Mouse (Mus musculus) urinary bladder, postnatal 10 days (tissue): ENCODE measurements around the gene Adora3.
"Not testable (repeated sequence)": the region's sequence is repeated elsewhere in the genome, so short reads cannot be mapped to it uniquely, and the experiment has no call there.

Source experiments
- DNase-seq: peaks from one replicate; pipeline ENCODE4 v3.0.0; 2022; ENCODE audit warnings: low spot score

The Adora3 gene

GRCm38 (mm10) chr3:105904213-105904612, 33.6 kb downstream of the Adora3 start:
- DNase-seq: no peak

DNA sequence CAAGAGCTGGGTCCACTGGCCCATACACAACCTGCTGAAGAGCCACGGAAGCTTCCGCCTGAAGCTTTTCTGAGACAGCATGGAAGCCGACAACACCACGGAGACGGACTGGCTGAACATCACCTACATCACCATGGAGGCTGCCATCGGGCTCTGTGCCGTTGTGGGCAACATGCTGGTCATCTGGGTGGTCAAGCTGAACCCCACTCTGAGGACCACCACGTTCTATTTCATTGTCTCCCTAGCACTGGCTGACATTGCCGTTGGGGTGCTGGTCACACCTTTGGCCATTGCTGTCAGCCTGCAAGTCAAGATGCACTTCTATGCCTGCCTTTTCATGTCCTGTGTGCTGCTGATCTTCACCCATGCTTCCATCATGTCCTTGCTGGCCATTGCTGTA, 34.1 kb downstream of the Adora3 start:
- no peak for DNase-seq

DNA sequence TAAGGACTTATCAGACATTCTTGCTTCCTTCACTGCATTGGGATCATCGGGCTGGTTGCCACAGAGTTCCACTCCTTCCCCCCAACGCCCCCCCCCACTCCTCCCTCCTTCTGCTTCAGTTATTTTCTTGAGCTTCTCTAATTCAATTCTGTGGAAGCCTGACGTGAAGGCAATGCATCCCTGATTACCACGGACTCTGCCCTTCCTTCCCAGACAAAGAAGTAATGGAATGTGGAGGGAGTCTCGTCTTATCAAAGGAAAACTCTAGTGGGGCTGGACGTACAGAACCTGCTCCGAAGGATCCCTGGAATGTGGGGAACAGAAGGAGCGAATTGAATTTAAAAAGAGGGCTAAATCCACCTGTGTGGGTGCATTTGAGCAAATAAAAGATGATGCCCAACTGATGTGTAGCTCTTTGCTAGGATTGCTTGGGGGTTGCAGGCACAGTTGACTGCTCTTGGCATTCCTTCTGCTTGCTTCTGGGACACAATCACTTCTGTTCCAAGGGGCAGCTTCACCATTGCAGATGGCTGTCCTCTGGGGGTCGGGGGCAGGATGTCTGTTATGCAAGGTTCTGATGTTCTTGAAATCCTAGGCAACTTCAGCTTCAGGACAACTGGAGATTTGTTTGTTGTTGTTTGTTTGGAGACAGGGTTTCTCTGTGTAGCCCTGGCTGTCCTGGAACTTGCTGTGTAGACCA, 37.4 kb downstream of the Adora3 start:
- DNase-seq: no peak

- no peak for DNase-seq
Measured at GRCm38 (mm10) chr3:105908976-105909375, 38.3 kb downstream of the Adora3 start.

DNA sequence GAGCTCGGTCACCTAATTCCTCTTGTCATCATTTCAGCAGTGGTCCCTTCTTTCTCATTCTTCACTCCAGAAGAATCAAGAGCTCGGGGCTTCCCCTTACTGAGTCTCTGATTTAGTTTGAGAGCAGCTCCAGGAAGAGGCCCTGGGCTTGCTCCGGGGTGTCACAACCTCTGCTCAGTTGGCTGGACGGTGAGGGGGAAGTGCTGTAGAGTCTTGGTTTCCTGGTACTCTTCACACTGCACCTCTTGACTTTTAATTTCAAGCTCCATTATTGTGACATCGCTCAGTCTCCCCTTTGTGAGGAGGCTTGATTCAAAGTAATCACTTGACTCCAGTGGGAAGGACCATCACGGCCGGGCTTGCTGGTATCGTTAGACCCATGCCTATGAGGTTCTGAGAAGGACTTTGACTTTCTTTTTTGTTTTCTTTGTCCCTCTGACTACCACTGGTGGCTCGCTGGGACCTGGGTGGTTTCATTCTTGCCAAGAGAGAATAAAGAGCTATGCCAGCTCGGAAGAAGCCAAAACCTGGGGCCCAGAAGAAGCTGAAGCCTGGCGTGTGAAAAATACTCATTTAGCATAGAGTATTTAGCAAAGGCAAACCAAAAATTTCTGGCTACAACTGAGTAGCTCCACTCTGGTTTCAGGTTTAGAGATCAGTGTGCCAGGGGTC, 40.0 kb downstream of the Adora3 start:
- no peak for DNase-seq

DNA sequence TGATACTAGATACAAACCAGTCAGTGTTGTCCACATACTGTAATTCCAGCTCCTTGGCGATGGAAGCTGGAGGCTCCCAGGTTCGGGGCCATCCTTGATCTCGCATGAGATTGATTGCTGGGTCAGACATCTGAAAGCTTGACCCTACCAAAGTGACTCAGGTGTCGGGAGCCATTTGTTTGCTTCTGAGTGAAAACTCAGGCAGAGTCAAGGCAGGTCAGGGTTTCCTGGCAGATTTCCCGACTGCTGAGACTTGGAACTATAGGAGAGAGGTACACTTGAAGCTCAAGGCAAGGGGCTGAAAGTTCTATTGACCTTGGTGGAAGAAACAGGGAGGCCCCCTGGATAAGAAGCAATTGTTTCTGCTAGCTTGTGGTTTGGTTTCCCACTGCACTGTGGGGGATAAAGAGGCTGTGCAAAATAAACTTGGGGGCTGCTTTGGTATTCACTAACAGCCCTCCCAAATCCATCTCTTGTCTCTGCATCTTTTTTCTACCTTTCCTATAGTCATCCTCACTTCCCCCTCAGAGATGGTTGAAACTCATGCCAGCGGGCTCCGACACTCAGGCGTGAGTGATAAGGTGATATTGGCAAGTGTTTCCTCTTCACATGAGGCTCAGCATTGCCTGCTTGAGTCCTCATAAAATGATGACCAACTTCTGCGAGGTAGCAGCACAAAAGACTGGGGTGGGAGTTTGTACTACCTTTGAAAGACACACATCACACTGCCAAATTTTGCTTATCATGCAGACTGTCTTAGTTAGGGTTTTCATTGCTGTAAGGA, 41.6 kb downstream of the Adora3 start:
- no peak for DNase-seq

GRCm38 (mm10) chr3:105913839-105914681, 43.4 kb downstream of the Adora3 start:
- DNase-seq: no peak

DNA sequence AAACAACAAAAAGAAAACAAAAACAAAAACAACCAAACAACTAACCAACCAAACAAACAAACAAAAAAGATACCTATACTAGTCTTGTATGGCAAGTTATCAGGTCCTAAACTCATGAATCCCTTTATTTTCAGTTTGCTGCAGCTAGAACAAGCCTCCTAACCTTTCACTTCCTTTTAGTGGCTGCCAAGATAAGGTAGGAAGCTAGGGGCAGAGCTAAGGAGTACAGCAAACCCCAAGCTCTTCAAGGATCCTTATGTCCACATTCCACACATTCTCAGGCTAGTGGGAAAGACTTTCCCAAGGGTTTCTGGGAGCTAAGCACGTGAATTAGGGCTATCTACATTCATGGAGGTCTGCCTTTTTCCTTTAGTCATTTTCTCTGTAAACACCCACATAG, 44.6 kb downstream of the Adora3 start:
- no peak for DNase-seq

- not testable (repeated sequence) for DNase-seq
Measured at GRCm38 (mm10) chr3:105916455-105916854, 45.8 kb downstream of the Adora3 start.

DNA sequence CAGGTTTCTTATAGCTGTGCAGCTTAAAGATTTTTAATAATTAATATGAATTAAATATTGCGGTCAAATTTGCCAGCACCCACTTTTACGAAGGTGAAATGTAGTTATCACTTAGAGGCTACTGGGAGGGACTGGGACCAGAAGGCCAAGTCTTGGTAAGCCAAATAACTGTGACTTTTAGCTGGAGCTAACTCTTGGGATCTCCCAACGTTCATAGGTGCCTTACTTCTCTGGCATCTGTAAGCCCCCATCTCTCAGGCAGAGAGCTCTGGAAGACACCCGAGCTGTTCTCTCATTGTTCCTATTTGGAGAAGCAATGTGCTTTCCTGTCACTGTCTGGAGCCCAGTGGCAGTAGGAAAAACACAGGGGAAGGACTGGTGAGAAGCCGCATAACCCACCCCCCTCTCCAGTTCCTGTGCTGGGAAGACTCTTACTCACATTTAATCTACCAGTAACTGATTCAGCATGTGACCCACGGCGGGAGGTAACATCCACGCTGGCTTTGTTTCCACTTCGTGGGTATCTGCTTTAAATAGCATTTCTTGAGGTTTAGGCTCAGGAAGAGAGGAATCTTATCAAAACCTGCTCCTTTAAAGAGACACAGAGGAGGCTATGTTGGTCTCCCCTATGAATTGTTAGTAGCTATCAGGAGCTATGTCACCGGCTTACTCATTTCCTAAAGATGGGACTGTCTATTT, 47.1 kb downstream of the Adora3 start:
- DNase-seq: no peak

GRCm38 (mm10) chr3:105918355-105918745, 47.7 kb downstream of the Adora3 start:
- no peak for DNase-seq

DNA sequence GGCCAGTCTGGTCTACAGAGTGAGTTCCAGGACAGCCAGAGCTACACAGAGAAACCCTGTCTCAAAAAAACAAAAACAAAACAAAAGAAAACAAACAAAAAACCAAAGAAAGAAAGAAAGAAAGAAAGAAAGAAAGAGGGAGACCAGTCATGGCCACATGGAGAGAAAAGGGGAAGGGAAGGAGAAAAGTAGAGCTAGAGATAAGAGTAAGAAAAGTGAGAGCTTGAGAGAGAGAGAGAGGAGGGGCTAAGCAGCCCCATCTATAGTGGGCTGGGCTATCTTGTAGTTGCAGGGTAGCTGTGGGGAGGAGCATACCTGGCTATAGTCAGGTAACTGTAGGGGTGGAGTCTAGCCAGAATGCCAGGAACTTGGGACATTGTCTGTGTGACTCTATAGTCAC, 50.1 kb downstream of the Adora3 start:
- DNase-seq: not testable (repeated sequence)

DNA sequence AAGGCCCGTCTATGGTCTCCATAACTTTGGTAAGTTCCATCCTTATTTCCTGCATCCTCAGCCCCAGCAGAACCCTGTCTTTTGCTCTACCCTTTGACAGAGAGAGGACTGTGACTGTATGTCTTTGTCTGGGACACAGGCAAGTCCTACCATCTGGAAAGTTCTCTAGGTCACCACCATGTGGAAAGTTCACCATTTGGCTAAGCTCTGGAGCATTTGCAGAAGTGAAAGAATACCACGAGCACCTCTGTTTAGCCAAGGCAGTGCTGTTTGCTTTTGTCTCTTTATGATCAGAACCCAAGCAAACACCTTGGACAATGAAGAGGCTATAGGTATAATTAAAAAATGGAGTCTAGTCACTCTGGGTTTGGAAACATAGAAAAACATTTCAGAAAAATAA, 51.3 kb downstream of the Adora3 start:
- no peak for DNase-seq

DNA sequence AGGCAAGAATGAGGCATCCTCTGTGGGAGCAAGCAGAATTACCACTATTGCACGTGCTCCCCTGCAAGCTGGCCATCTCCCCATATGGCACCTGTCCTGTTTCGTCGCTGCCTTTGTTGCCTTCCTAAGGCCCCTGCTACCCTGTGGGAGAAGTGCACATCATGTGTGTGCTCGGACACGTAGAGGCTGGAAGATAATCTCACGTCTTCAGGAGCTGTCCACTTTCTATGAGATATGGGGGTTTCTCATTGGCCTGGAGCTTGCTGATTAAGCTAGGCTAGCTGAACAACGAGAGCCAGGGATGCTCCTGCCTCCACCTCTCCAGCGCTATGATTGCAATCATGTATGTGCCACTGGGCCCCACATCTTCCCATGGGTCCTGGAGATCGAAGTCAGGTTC, 54.0 kb downstream of the Adora3 start:
- DNase-seq: no peak

DNA sequence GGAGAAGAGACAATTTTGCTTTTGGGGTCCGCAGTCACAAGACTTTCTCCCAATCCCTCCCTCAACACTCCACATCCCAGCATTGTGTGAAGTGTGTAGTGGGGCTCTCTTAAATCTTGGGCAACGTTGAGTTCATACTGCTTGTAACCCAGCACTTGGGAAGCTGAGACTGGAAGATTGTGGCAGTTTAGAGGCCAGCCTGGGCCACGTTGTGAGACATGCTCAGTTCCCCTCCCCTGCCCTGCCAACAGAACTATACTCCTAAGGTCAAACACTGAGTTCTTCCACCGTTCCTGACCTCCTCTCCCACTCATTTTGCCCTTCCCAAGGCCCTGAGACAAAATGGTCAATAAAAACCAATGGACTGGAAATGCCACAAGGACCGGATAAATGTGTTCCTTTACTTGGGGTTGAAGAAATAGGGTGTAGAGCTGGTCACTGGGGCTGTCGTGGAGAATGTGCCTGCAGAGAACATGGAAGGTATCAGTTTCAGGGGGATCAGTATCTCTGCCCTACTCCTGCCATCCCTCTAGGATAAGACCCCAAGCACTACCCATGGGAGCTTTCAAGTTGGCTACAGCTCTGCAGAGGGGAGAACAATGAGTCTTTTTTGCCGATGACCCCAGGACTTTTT, 57.0 kb downstream of the Adora3 start:
- DNase-seq: no peak

- DNase-seq: no peak
Measured at GRCm38 (mm10) chr3:105928195-105928569, 57.5 kb downstream of the Adora3 start.

DNA sequence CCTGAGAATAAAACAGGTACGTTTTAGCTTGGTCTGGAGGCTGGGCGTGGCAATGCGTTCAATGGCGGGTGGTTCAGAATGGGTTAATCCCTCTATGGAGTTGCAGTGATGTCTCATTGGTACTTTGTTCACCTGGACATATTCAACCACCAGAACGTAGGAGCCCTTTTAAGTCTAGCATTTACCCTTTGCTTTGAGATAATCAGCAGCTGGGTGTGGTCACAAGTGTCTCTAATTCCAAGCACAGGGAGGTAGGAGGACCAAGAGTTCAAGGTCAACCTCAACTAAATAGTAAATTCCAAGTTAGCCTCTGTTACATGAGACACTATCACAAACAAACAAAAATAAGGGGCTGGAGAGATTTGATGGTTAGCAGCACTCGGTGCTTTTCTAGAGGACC, 58.1 kb downstream of the Adora3 start:
- no peak for DNase-seq

GRCm38 (mm10) chr3:105929821-105930220, 59.2 kb downstream of the Adora3 start:
- no peak for DNase-seq

GRCm38 (mm10) chr3:105931095-105931494, 60.4 kb downstream of the Adora3 start:
- no peak for DNase-seq

- DNase-seq: no peak
Measured at GRCm38 (mm10) chr3:105932240-105933071, 61.8 kb downstream of the Adora3 start, which contains the start of gene I830077J02Rik. Gene I830077J02Rik (minus strand): TSS chr3:105932664.
